Mouse (Mus musculus): ENCODE results near the gene Bax.
"Not testable (repeated sequence)": the region's sequence is repeated elsewhere in the genome, so short reads cannot be mapped to it uniquely, and the experiment has no call there.

Bax gene

GRCm38 (mm10) chr7:45466283-45467089 is at the start of gene Bax:
Gene Bax, minus strand, starts transcription at chr7:45466898.
- DNase-seq (ENCODE audit: low spot score), result peak; percentile 84

DNA sequence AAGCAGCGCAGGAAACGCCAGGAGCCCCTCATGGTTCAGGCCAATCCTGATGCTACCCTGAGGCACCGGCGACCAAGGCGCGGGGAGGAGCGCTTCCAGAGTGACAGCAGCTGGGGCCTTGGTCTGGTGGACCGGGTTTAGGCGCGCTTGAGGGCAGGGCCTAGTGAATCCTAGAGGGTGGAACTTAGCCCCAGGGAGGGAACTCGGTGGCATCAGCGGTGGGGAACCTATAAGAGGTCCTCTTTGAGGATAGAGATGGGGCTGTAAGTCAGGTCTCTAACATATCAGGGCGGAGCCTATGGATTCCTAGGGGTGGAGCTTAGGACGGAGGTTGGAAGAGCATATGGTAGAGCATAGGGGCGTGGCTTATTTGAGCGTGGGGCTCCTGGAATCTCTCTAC is 48.7 kb upstream of the Bax start:
- no peak for DNase-seq (ENCODE audit: low spot score)

- DNase-seq (ENCODE audit: low spot score), result no peak
Measured at GRCm38 (mm10) chr7:45514411-45514810, 47.7 kb upstream of the Bax start.

DNA sequence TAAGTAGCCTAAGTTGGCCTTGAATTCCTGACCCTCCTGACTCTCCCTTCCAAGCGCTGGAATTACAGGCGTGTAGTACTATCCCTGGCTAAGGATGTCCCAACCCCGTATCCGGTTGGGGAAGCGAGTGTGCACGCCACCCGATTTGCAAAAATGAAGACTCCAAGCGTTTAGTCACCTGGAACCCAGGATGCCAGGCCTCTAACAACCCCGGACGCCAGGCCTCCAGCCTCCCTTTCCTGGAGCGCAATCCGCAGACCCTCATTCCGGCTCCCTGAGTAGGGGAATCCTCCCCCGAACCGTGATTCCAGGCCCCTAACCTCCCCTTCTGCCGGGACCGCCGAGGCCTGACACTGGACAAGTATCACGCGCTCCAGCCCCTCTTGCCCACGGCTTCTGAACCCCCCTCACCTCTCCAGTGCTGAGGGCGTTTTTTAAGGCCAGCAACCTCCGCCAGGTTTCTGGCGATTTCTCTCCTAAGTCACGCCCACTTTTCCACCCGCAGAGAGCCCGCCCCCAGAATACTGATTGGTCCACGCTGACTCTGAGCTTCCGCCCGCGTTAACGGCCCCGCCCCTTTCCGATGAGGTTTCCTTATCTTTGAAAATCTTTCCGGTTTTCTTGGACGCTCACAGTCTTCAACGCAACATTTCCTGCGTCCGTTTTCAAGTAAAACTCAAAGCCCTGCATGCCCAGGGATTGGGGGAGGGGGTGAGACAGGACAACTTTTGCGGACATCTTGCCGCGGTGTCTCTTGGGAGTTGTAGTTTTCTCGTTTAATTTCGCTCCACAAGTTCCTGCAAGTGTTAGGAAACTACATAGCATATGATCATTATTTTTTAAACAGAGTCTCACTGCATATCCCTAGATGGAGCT is 43.5 kb upstream of the Bax start, which contains the start of gene Nucb1:
Gene Nucb1, minus strand, starts transcription at position 495 of the 876 bp plus-strand sequence.
- peak; percentile 56 for DNase-seq (ENCODE audit: low spot score)

DNA sequence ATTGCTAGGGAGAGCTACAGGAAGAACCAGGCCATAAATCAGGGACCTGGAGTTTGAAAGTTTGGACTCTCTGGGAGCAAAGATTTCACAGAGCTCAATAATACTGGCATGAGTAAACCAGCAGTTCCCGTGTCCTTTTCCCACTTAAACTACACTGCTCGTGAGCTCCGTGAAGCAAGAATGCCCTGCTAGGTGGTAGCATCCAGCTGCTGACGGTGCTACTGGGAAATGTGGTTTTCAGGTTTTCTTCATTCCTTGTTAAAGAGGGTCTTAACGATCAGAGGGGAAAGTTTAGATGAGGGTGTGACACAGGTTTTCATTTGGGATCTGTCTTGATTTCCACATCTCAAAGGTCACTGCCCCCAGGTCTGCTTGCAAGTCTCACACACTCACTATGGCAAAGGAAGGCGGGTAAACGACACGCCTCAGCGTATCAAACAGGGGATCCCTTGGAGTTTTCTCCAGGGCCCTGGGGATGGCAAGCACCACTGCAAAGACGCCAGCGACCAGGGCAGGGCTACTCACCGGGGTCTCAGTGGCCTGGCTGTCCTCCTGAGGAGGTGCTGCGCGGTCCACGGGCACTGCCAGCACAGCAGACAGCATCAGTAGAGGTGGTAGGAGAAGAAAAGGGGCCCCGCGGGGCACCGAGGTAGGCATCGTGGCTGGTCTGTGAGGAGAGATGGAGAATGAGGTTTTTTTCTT is 42.6 kb upstream of the Bax start:
- no peak for DNase-seq (ENCODE audit: low spot score)

GRCm38 (mm10) chr7:45508561-45508960 is 41.9 kb upstream of the Bax start:
- DNase-seq (ENCODE audit: low spot score), result no peak

GRCm38 (mm10) chr7:45507583-45507982 is 40.9 kb upstream of the Bax start:
- DNase-seq (ENCODE audit: low spot score), result no peak

DNA sequence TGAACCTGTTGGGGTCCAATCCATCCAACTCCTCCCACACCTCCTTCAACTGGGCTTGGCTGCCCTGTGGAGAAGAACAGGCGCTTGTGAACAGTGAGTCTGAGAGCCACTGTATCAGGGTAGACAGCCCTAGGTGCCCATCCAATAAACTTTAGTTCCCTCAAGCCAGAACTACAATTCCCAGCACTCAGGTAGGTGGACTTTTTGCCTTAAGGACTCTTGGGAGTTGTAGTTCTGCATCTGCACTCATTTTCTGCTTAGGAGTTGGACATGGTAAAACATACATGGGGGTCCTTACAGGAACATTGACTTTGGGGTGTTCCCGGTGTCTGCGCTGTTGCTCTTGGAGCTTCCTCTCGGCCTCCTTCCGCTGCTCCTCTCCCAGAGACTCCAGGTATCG is 31.7 kb upstream of the Bax start:
- no peak for DNase-seq (ENCODE audit: low spot score)

GRCm38 (mm10) chr7:45494548-45494947 is 27.9 kb upstream of the Bax start:
- no peak for DNase-seq (ENCODE audit: low spot score)

GRCm38 (mm10) chr7:45492951-45493350 is 26.3 kb upstream of the Bax start:
- DNase-seq (ENCODE audit: low spot score), result no peak

GRCm38 (mm10) chr7:45492225-45492844 is 25.6 kb upstream of the Bax start:
- DNase-seq (ENCODE audit: low spot score), result no peak

- no peak for DNase-seq (ENCODE audit: low spot score)
Measured at GRCm38 (mm10) chr7:45491264-45491663, 24.6 kb upstream of the Bax start.

GRCm38 (mm10) chr7:45490822-45491221 is 24.1 kb upstream of the Bax start:
- no peak for DNase-seq (ENCODE audit: low spot score)

DNA sequence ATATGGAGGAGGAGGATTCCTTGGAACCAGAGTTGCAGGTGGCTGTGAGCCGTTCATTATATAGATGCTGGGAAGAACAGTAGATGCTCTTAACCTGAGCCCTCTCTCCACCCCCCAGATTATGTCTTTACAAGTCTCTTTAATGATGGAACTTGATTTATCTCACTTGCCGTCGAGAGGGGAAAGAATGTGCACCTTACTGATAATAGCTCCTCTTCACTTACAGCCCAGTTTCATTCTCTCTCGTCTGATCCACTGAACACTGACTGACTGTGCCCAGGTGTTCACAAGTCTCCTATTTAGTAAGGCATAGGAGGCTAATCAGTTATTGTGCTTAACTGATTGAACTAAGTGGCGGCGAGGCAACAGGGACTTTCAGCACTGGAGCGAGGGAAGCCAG is 22.9 kb upstream of the Bax start:
- no peak for DNase-seq (ENCODE audit: low spot score)

DNA sequence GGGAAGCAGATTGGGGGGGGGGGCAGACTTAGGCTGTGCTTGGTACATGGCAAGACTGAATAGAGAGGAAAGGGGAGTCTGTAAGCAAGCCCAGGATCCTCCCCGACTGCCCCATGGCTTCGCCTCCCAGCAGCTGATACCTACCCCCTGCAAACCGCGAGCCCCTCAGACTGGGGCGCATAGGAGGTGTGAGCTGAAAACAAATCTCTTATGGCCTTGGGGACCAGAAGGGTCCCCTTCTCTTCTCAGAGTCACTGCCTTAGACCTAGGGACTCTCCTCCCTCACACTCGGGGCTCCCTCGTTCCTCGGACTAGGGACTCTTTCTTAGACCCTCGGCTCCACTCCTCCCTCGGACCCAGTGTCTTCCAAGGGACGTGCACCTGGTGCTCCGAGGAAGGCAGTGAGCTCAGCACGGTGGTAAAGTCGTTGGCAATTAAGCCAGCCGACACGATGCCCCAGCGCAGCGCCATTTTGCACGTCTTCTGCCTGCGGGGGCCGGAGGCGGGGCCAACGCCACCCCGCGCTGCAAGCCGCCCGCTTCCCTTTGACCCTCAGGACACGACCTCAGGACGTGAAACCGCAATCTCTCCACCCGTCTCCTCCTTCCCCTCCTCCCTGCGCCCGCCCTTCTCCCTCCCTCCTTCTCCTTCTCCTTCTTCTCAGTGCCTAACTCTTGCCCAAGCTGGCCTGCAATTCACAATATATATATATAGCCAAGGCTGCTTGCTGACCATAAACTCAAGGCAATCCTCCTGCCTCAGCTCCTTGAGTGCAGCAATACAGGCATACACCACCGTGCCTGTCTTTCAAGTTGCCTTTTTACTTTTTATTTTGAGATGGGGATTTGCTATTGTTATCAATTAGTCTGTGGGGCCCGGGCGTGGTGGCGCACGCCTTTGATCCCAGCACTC is 21.9 kb upstream of the Bax start, which contains the start of gene Dhdh:
Gene Dhdh, minus strand, starts transcription at position 513 of the 912 bp plus-strand sequence.
- no peak for DNase-seq (ENCODE audit: low spot score)

GRCm38 (mm10) chr7:45487861-45488292 is 21.2 kb upstream of the Bax start:
- DNase-seq (ENCODE audit: low spot score), result no peak

DNA sequence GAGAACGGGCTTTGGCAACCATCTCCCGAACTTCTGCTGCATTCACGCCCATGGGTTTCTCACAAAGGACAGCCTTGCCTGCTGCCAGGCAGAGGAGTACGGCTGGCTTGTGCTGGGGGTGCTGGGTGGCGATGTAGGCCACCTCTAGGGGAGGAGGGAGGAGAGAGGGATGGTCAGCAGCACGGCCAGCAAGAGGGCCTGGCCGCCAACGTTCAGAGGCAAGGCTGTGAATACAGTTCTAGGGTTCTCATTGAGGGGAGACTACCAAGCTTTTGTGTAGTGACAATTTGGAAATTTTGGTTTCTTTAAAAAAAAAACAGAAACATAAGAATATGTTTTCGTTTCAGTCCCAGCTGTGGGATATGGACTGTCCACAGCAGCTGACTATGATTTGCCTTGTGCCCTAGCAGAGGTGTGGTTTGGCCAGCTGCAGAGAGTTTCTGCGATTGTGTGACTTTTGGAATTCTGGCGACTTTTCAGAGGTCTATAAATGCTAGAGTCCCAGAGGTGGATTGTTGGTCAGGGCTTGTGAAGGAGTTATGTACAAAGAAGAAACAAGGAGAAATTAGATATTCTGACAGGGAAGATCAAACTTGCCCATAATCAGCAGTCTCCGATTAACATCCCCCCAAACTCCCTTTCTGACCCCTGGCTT is 20.2 kb upstream of the Bax start, which contains the start of gene Gm45808:
Gene Gm45808, minus strand, starts transcription at position 51 of the 655 bp plus-strand sequence.
- no peak for DNase-seq (ENCODE audit: low spot score)

- DNase-seq (ENCODE audit: low spot score), result no peak
Measured at GRCm38 (mm10) chr7:45486158-45486557, 19.5 kb upstream of the Bax start.

DNA sequence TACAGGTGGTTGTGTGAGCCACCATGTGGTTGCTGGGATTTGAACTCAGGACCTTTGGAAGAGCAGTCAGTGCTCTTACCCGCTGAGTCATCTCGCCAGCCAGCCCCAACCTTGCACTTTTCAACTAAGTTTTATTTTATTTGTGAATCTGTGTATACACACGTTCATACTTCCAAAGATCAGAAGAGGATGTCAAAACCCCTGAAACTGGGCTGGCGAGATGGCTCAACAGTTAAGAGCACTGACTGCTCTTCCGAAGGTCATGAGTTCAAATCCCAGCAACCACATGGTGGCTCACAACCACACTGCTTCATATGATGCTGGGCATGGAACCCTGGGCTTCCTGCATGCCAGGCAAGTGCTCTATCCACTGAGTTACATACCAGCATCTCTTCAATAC is 18.3 kb upstream of the Bax start:
- not testable (repeated sequence) for DNase-seq (ENCODE audit: low spot score)

DNA sequence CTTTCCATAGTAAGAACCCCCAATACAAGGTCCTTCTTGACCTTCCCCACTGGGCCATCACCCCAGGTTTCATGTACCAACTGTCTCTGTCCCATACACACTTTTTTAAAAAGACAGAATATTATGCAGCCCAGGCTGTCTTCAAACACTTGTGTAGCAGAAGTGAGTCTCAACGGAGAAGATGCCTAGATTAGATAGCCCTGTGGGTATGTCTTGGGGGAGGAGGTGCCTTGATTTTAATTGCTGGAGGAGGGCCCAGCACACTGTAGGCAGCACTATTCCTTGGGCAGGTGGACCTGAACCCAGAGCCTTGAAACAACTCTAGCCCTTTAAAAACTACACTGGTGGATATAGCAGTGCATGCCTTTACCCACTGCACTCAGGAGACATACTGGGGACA is 15.5 kb upstream of the Bax start:
- no peak for DNase-seq (ENCODE audit: low spot score)
